Mouse (Mus musculus) cerebellum, adult 9-11 months (tissue): Measurements from ENCODE around the gene Gstk1.

Source experiments
- DNase-seq: peaks from one replicate; pipeline ENCODE4 v3.0.0; 2022

Gene Gstk1

DNA sequence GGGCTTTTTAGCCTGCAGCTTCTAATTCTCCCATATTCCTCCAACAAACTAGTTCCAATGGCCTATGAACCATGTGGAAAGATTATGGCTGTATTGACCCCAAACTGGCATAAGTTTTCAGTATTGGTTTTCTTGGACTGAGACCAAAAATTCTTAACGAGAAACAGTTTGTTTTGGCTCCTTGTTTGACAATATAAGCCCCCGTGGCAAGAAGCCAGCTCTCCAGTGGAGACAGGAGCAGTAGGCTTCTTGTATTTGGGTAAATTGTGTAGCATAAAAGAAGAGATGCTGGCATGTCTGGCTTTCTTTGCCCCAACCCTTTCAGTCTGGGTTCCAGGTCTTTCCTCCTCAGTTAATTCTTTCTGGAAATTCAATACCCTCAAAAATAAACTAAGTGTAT is 30.4 kb downstream of the Gstk1 start:
- DNase-seq: no peak

DNA sequence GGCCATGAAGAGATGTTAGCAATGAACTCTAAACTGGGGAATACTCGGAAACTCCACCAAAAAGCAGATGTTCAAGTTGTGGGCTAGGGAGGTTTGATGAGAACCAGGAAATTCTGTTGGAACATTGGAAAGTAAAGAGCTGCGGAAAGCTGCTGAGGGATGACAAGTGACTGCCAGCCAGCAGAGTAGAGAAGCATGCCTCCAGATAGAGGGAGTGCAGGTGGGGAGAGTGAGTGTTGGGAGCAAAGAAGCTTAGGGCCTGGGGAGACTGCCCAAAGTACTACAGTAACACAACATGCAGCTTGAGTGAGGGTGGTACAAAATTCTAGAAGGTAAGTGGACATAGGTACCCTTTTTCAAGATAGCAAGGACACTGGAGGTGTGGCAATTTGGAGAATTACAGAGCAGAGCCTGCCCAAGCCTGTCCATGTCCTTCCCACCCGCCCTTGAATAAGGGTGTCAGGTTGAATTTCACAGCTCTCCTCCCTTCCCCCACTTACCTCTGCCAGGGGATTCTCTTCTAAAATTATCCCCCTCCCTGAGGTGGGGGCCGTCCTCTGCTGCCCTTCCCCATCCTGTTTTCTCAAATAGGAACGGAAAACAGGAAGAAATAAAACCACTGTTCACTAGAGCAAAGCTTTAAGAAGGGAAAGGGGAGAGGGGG is 37.3 kb downstream of the Gstk1 start:
- no peak for DNase-seq

DNA sequence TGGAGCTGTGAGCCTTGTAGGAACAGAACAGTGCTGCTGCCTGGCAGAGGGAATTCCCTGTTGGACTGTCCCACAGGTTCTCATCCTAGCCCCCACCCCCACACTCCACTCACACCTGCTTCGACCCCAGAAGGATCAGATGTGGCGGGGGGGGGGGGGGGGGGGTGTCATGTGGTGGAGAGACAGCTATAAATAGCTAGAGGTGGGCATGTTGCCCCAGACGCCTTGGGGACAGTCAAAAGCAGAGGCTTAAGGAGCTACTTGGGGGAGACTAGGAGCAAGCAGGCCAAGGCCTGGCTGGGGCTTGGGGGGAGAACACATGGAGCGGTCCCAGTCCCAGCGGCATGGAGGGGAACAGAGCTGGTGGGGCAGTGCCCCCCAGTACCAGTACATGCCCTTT is 40.7 kb downstream of the Gstk1 start, which contains the start of gene Clcn1:
TSS of gene Clcn1 (plus strand) at position 238 of the 400 bp plus-strand sequence.
- no peak for DNase-seq

DNA sequence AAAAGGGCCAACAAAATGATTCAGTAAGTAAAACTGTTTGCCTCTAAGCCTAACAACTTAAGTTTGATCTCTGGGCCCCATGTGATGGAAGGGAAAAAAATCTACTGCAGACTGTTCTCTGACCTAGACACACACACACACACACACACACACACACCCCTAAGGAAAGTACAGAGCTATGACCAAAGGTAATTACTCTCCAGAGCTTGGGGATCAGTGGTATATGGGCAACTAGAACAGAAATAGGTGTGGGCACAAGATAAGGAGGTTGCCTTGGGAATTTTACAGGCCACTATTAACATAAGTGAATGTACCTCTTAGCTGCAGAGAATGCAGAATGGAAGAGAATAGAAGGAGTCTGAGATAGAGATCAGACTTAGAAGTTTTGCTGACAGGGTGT is 41.8 kb downstream of the Gstk1 start:
- DNase-seq: no peak

DNA sequence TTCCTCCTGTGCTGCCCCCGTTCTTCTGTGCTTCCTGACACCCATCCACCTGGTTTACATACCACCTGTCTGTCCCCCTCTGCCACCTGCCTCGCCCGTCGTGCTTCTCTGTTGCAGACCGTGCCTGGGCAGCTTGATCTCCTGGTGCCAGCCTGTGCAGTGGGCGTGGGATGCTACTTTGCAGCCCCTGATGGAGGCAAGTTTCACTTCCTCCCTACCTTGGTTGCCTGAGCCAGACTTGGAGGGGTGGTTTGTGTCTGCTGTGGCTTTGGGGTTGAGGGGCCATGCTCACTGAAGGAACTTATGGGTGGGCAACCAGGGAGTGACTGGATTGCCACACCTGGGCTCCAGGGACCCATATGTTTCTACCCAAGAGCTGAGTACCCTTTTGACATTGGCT is 47.6 kb downstream of the Gstk1 start:
- DNase-seq: no peak

DNA sequence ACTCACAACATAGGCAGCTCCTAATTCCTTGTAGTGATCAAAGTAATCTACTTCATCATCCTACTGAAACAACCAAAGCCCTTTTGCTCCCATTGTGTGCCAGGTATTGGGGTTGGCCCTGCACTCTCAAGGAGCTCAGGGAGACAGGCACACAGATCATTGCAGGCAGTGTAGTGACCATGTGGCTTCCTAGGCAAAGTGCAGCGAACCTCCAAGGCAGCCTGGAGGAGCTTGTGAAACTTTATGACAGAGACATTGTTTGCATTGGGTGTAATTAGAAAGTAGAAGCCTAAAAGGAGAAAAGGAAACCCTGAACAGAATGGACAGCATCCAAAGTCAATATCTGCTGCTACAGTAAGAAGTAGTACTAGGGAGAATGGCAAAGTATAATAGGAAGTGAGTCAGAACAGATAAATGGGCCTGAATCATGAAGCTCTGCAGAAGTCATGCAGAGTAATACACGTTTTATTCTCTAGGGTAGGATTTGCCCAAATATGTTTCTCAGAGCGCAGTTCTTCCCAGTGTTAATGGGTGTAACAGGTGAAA is 49.9 kb downstream of the Gstk1 start:
- no peak for DNase-seq

DNA sequence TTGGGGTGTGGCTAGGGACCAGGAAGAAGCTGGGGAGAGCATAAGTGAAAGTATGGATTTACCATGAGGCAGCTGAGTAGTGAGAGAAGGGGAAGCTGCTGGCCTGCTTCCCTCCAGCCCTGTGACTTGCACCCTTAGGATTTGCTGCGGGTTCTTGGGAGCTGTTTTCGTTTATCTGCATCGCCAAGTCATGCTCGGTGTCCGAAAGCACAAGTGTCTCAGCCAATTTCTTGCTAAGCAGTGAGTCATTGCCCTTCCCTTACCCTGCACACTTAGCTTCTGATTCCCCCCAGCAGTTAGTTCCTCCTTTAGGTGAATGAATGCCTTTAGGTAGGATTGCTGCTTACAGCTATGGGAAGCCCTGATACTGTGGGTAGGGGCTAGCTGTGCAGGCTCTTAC is 53.6 kb downstream of the Gstk1 start:
- DNase-seq: no peak
